Mouse (Mus musculus): ENCODE data around the gene Scn8a. TPM values are rescaled to one million over a fixed set of nuclear protein-coding genes. Genes with fewer than 3 reads are reported as not detected.

Scn8a gene
- polyA plus RNA-seq, 1 experiment: 0.20 TPM

DNA sequence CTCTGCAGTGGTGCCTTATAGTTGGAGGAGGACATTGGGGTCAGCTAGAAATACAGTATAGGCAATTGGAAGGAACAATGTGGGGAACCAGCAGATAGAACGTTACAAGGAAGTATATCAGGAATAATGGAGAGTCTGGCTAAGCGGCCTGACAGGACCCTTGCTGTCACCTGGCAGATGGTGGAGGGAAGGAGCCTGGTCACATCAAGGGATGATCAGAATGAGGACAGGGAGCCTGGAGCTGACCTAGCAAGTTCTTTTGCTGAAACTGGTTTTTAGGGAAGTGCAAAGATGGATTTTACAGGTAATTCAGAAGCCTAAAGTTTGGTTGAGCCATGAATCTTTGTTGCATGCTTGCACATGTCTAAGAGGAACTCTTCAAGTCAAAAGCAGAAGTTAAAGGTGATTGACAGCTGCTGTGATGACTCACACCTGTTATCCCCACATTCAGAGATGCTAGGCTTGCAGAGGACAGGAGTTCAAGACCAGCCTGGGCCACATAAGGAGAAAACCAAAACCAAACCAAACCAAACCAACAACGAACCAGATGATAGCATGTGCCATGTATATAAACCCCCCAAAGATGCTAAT lies 43.1 kb downstream of the Scn8a start:
- no peaks in the 10 kb centered on the region for H3K36me3 ChIP-seq (ENCODE audit: control insufficient read depth, insufficient read depth, low read length)
- no peaks in the 10 kb centered on the region for H3K4me1 ChIP-seq (replicated peaks; ENCODE audit: control insufficient read depth, insufficient read depth, low read length)
- TF ChIP-seq CTCF (IDR thresholded peaks at IDR 0.05; ENCODE audit: borderline replicate concordance, control insufficient read depth, extremely low read depth, insufficient read depth, low read length, poor library complexity) (no peak), POLR2A (IDR thresholded peaks at IDR 0.05; ENCODE audit: control insufficient read depth, extremely low read depth, insufficient read depth, low read length, poor library complexity) (no peak)
- 92% methylated on average over 3 of the region's 3 CpGs for WGBS
- no peak overlapping the region for H3K27ac ChIP-seq (ENCODE audit: control insufficient read depth, insufficient read depth, low read length)
- no peak overlapping the region for H3K4me3 ChIP-seq (ENCODE audit: control insufficient read depth, insufficient read depth, low read length)
- DNase-seq: no peak
- H3K27me3 ChIP-seq (ENCODE audit: control insufficient read depth, insufficient read depth, low read length): peaks cover 2% of the 10 kb centered on the region; the same call in 1 of the 2 replicates

DNA sequence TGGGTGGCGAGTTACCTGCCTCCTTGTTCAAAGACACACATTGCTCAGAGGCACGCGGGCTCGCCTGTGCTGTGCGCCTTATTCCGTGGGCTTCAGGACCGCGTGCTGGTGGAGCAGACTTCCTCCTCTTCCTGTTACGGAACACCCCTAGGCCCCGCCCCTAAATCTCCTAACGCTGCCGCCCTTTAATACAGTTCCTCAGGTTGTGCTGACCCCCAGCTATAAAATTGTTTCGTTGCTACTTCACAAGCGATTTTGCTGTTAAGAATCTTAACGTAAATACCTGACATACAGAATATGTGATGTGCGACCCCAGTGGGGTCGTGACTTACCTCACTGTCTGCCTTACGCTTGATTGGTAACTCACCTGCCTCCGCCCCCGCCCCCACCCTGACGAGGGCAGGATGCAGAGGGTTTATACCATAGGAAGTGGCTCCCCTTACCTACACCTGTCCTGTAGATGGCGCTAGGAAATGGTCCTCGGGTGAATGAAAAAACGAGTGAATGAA lies 45.1 kb downstream of the Scn8a start:
- DNase-seq: no peak
- Histone ChIP-seq H3K4me1 (replicated peaks; ENCODE audit: control insufficient read depth, insufficient read depth, low read length) (no peaks in the 10 kb centered on the region), H3K27ac (ENCODE audit: control insufficient read depth, insufficient read depth, low read length) (no peak overlapping the region), H3K36me3 (ENCODE audit: control insufficient read depth, insufficient read depth, low read length) (no peaks in the 10 kb centered on the region), H3K27me3 (ENCODE audit: control insufficient read depth, insufficient read depth, low read length) (peaks cover 2% of the 10 kb centered on the region; the same call in 1 of the 2 replicates), H3K4me3 (ENCODE audit: control insufficient read depth, insufficient read depth, low read length) (no peak overlapping the region)
- no peak for TF ChIP-seq POLR2A (IDR thresholded peaks at IDR 0.05; ENCODE audit: control insufficient read depth, extremely low read depth, insufficient read depth, low read length, poor library complexity)
- no peak for TF ChIP-seq CTCF (IDR thresholded peaks at IDR 0.05; ENCODE audit: borderline replicate concordance, control insufficient read depth, extremely low read depth, insufficient read depth, low read length, poor library complexity)
- 3% methylated on average over 24 of the region's 24 CpGs for WGBS

DNA sequence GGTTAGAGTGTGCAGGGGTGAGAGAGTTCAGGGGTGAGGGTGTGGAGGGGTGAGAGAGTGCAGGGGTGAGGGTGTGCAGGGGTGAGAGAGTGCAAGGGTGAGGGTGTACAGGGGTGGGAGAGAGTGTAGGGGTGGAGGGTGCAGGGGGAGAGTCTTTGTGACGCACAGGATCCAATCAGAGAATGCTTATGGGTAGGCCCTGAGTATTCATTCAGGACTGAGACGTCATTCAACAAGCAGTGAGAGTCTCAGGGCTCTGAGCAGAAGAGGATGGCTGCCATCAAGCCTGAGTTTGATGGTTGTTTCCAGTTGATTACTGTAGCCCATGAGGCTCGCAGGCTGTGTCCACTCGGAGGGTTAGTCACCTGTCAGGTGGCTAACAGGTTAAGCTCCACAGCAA lies 48.4 kb downstream of the Scn8a start:
- Histone ChIP-seq H3K4me3 (ENCODE audit: control insufficient read depth, insufficient read depth, low read length) (no peak overlapping the region), H3K36me3 (ENCODE audit: control insufficient read depth, insufficient read depth, low read length) (no peaks in the 10 kb centered on the region), H3K4me1 (replicated peaks; ENCODE audit: control insufficient read depth, insufficient read depth, low read length) (no peaks in the 10 kb centered on the region), H3K27me3 (ENCODE audit: control insufficient read depth, insufficient read depth, low read length) (peaks cover 2% of the 10 kb centered on the region; the same call in 1 of the 2 replicates), H3K27ac (ENCODE audit: control insufficient read depth, insufficient read depth, low read length) (no peak overlapping the region)
- WGBS: 54% methylated on average over 4 of the region's 4 CpGs
- no peak for TF ChIP-seq CTCF (IDR thresholded peaks at IDR 0.05; ENCODE audit: borderline replicate concordance, control insufficient read depth, extremely low read depth, insufficient read depth, low read length, poor library complexity)
- TF ChIP-seq POLR2A (IDR thresholded peaks at IDR 0.05; ENCODE audit: control insufficient read depth, extremely low read depth, insufficient read depth, low read length, poor library complexity): no peak
- no peak for DNase-seq

DNA sequence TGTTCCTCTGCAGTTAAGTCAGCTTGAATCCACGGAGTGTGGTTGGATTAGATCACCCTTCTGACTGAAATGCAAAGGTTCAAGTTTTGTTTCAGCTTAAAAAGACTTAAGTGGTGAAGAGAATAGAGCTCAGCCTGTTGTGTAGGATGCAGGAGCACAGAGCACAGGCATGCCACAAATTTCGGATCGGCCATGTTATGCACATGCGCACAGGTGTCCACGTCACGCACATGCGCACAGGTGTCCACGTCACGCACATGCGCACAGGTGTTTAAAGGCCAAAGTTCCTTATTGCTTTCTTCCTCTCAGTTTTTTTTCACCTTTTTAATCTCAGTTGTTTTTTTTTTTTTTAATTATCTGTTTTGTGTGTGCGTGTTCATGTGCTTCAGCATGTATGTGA lies 52.6 kb downstream of the Scn8a start:
- WGBS: 90% methylated on average over 11 of the region's 11 CpGs
- Histone ChIP-seq H3K4me3 (ENCODE audit: control insufficient read depth, insufficient read depth, low read length) (no peak overlapping the region), H3K27ac (ENCODE audit: control insufficient read depth, insufficient read depth, low read length) (no peak overlapping the region), H3K27me3 (ENCODE audit: control insufficient read depth, insufficient read depth, low read length) (no peaks in the 10 kb centered on the region; the same call in 1 of the 2 replicates), H3K4me1 (replicated peaks; ENCODE audit: control insufficient read depth, insufficient read depth, low read length) (no peaks in the 10 kb centered on the region), H3K36me3 (ENCODE audit: control insufficient read depth, insufficient read depth, low read length) (no peaks in the 10 kb centered on the region)
- no peak for DNase-seq
- TF ChIP-seq POLR2A (IDR thresholded peaks at IDR 0.05; ENCODE audit: control insufficient read depth, extremely low read depth, insufficient read depth, low read length, poor library complexity): no peak
- no peak for TF ChIP-seq CTCF (IDR thresholded peaks at IDR 0.05; ENCODE audit: borderline replicate concordance, control insufficient read depth, extremely low read depth, insufficient read depth, low read length, poor library complexity)

GRCm38 (mm10) chr15:100923476-100923875 lies 53.8 kb downstream of the Scn8a start:
- WGBS: 48% methylated on average over 19 of the region's 19 CpGs
- Histone ChIP-seq H3K27me3 (ENCODE audit: control insufficient read depth, insufficient read depth, low read length) (no peaks in the 10 kb centered on the region; the same call in 1 of the 2 replicates), H3K4me3 (ENCODE audit: control insufficient read depth, insufficient read depth, low read length) (no peak overlapping the region), H3K36me3 (ENCODE audit: control insufficient read depth, insufficient read depth, low read length) (no peaks in the 10 kb centered on the region), H3K27ac (ENCODE audit: control insufficient read depth, insufficient read depth, low read length) (no peak overlapping the region), H3K4me1 (replicated peaks; ENCODE audit: control insufficient read depth, insufficient read depth, low read length) (no peaks in the 10 kb centered on the region)
- no peak for DNase-seq
- TF ChIP-seq CTCF (IDR thresholded peaks at IDR 0.05; ENCODE audit: borderline replicate concordance, control insufficient read depth, extremely low read depth, insufficient read depth, low read length, poor library complexity) (no peak), POLR2A (IDR thresholded peaks at IDR 0.05; ENCODE audit: control insufficient read depth, extremely low read depth, insufficient read depth, low read length, poor library complexity) (no peak)

- H3K36me3 ChIP-seq (ENCODE audit: control insufficient read depth, insufficient read depth, low read length): no peaks in the 10 kb centered on the region
- H3K27me3 ChIP-seq (ENCODE audit: control insufficient read depth, insufficient read depth, low read length): no peaks in the 10 kb centered on the region; the same call in 1 of the 2 replicates
- H3K4me1 ChIP-seq (replicated peaks; ENCODE audit: control insufficient read depth, insufficient read depth, low read length): no peaks in the 10 kb centered on the region
- WGBS: 92% methylated on average over 10 of the region's 10 CpGs
- no peak for TF ChIP-seq POLR2A (IDR thresholded peaks at IDR 0.05; ENCODE audit: control insufficient read depth, extremely low read depth, insufficient read depth, low read length, poor library complexity)
- DNase-seq: no peak
- H3K4me3 ChIP-seq (ENCODE audit: control insufficient read depth, insufficient read depth, low read length): no peak overlapping the region
- no peak overlapping the region for H3K27ac ChIP-seq (ENCODE audit: control insufficient read depth, insufficient read depth, low read length)
Observed at GRCm38 (mm10) chr15:100924941-100925340, 55.3 kb downstream of the Scn8a start.

DNA sequence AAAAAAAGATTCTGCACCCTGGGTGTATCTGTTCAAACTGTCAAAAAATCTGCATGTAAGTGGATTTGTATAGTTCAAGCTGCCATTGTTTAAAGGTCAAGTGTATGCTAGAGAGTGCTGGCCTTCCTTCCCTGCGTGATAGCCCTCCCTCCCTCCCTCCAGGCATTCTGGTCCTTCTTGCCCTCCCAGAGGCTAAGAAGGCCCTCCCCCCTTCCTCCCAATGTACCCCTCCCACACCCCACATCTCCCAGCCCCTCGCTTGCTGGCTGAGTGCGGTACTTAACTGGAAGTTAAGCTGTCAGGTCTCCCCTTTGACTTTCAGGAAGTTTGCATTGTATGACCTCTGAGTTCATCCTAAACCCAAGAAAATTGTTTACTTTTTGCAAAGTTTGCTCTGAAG lies 60.8 kb downstream of the Scn8a start:
- no peak for DNase-seq
- H3K27me3 ChIP-seq (ENCODE audit: control insufficient read depth, insufficient read depth, low read length): no peaks in the 10 kb centered on the region
- no peak overlapping the region for H3K4me3 ChIP-seq (ENCODE audit: control insufficient read depth, insufficient read depth, low read length)
- no peaks in the 10 kb centered on the region for H3K4me1 ChIP-seq (replicated peaks; ENCODE audit: control insufficient read depth, insufficient read depth, low read length)
- H3K27ac ChIP-seq (ENCODE audit: control insufficient read depth, insufficient read depth, low read length): no peak overlapping the region
- no peaks in the 10 kb centered on the region for H3K36me3 ChIP-seq (ENCODE audit: control insufficient read depth, insufficient read depth, low read length)
- 85% methylated on average over 3 of the region's 3 CpGs for WGBS
- TF ChIP-seq POLR2A (IDR thresholded peaks at IDR 0.05; ENCODE audit: control insufficient read depth, extremely low read depth, insufficient read depth, low read length, poor library complexity): no peak
- TF ChIP-seq CTCF (IDR thresholded peaks at IDR 0.05; ENCODE audit: borderline replicate concordance, control insufficient read depth, extremely low read depth, insufficient read depth, low read length, poor library complexity): no peak
